Mouse (Mus musculus) sigmoid colon, adult 10 weeks (tissue): ENCODE results near the gene Tfpi2. TPM values are rescaled to one million over a fixed set of nuclear protein-coding genes. Genes with fewer than 3 reads are reported as not detected.

ENCODE experiments used
- polyA plus RNA-seq: library from polyadenylated mRNA; stranded (reverse); fragments of 350-450 nt; fragmentation: Illumina TruSeq; extraction: RNeasy Lipid Tissue Mini Kit (QIAGEN cat#74804); gene quantifications from one replicate; pipeline ENCODE4 v1.2.3, GENCODE M21; 2014; ENCODE audit warnings: low read depth, low replicate concordance

Gene Tfpi2
- polyA plus RNA-seq, result 35.1 TPM

GRCm38 (mm10) chr6:3988750-3989149 lies at the start of gene Tfpi2:
Gene Tfpi2, minus strand, starts transcription at chr6:3988919.

GRCm38 (mm10) chr6:4003890-4004306 lies 15.2 kb upstream of the Tfpi2 start, which contains the start of gene Gng11:
Gene Gng11, plus strand, starts transcription at chr6:4003904.

GRCm38 (mm10) chr6:3993492-3993891 lies 4.8 kb upstream of the Tfpi2 start, which contains the start of gene Gngt1:
Gene Gngt1, plus strand, starts transcription at chr6:3993792.

Other genes with a start within 250 kb of the Tfpi2 start
- not detected for gene Calcr, start 224.2 kb downstream of the Tfpi2 start, polyA plus RNA-seq
- gene Gngt1, start 4.9 kb upstream of the Tfpi2 start, polyA plus RNA-seq, result not detected
- 97.1 TPM for gene Gng11, start 15.0 kb upstream of the Tfpi2 start, polyA plus RNA-seq
- gene Bet1, start 98.1 kb upstream of the Tfpi2 start, polyA plus RNA-seq, result 188 TPM